Mouse (Mus musculus): Measurements from ENCODE around the gene Vwa3b.

- TF ChIP-seq CTCF (IDR thresholded peaks at IDR 0.05; ENCODE audit: low read depth, low read length): no peak
- no peak for TF ChIP-seq POLR2A (IDR thresholded peaks at IDR 0.05; ENCODE audit: extremely low read depth, insufficient read depth, low read length)
These were observed 16.8 kb downstream of the Vwa3b start for GRCm38 (mm10) chr1:37043196-37043595.

All from liver, adult 2 months (tissue).